Mouse (Mus musculus) heart, adult 2 months (tissue): Measurements from ENCODE around the gene Lsm4.

Experiments
- CTCF ChIP-seq: fragments of 200-600 bp; IDR thresholded peaks from 2 replicates; pipeline ENCODE4 v1.8.1; 2022; ENCODE audit warnings: antibody characterized with exemption, mild to moderate bottlenecking, moderate library complexity
- POLR2A ChIP-seq: fragments of 200-500 bp; IDR thresholded peaks from 2 replicates; pipeline ENCODE4 v1.6.1; 2011; ENCODE audit warnings: mild to moderate bottlenecking, low read depth, low read length, control low read depth; ENCODE audit not compliant: insufficient read depth

GRCm38 (mm10) chr8:70636838-70637237 lies 36.2 kb upstream of the Lsm4 start:
- no peak for TF ChIP-seq POLR2A
- no peak for TF ChIP-seq CTCF
